Mouse (Mus musculus): ENCODE measurements around the gene Rcvrn. TPM values are rescaled to one million over a fixed set of nuclear protein-coding genes. Genes with fewer than 3 reads are reported as not detected.

Gene Rcvrn
- polyA plus RNA-seq, 1 experiment, result not detected

Other genes with a start within 250 kb of the Rcvrn start
- gene Gas7, start 239.9 kb upstream of the Rcvrn start, polyA plus RNA-seq (2012; rRNA removed), result 9.9 and 14.2 TPM in 2 replicates
- 0.06 and 0.07 TPM in 2 replicates for gene Glp2r, start 75.8 kb downstream of the Rcvrn start, polyA plus RNA-seq (2012; rRNA removed)
- not detected in 2 replicates for gene Gsg1l2, start 79.3 kb downstream of the Rcvrn start, polyA plus RNA-seq (2012; rRNA removed)
- 0.12 TPM in 1 of 2 replicates, not detected in the other for gene Dhrs7c, start 102.9 kb downstream of the Rcvrn start, polyA plus RNA-seq (2012; rRNA removed)
- gene Usp43, start 226.8 kb downstream of the Rcvrn start, polyA plus RNA-seq (2012; rRNA removed), result 4.7 and 5.4 TPM in 2 replicates

Measured in gonadal fat pad, adult 2 months (tissue).